Mouse (Mus musculus): ENCODE results near the gene Pm20d1. TPM values are rescaled to one million over a fixed set of nuclear protein-coding genes. Genes with fewer than 3 reads are reported as not detected.

The Pm20d1 gene
- polyA plus RNA-seq, 1 experiment from 2014 or later = 0.34 TPM

DNA sequence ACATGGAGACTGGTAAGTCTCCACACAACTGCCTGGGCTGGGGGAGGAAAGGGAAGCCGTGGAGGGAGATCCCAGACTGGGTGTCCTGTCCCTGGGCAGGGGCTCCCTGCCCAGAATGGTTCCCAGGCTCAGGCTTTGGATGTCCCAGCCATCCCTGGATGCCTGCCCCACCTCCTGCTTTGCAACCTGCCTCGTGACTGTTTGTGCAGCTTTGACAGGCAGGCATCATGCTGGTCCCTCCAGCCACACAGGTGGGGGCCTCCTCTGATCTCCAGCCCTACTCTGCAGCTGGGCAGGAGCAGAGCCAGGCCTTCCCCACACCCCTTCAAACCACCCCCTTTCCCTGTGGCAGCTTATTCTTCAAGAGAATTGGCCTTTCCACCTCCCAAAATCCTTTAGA, 42.1 kb downstream of the Pm20d1 start:
- no peak overlapping the region for H3K27ac ChIP-seq

GRCm38 (mm10) chr1:131842221-131842620, 45.0 kb downstream of the Pm20d1 start:
- Histone ChIP-seq H3K27ac (no peak overlapping the region), H3K4me2 (no peak overlapping the region), H3K4me3 (replicated peaks) (no peak overlapping the region), H3K9me3 (no peaks in the 10 kb centered on the region), H3K9ac (no peak overlapping the region), H3K27me3 (no peaks in the 10 kb centered on the region), H3K36me3 (replicated peaks) (peaks cover 69% of the 10 kb centered on the region), H3K4me1 (no peaks in the 10 kb centered on the region)
- no peak for ATAC-seq (ENCODE audit: low FRiP score)
- 82% methylated on average over 4 of the region's 4 CpGs for WGBS

More for the DNA sequence above, 42.1 kb downstream of the Pm20d1 start:
- no peaks in the 10 kb centered on the region for H3K9me3 ChIP-seq
- no peak overlapping the region for H3K4me3 ChIP-seq (replicated peaks)
- ATAC-seq (ENCODE audit: low FRiP score) = no peak
- H3K4me1 ChIP-seq = no peaks in the 10 kb centered on the region
- no peak overlapping the region for H3K9ac ChIP-seq
- H3K27me3 ChIP-seq = no peaks in the 10 kb centered on the region
- WGBS = 50% methylated on average over 2 of the region's 2 CpGs
- H3K36me3 ChIP-seq (replicated peaks) = peaks cover 48% of the 10 kb centered on the region
- H3K4me2 ChIP-seq = no peak overlapping the region

DNA sequence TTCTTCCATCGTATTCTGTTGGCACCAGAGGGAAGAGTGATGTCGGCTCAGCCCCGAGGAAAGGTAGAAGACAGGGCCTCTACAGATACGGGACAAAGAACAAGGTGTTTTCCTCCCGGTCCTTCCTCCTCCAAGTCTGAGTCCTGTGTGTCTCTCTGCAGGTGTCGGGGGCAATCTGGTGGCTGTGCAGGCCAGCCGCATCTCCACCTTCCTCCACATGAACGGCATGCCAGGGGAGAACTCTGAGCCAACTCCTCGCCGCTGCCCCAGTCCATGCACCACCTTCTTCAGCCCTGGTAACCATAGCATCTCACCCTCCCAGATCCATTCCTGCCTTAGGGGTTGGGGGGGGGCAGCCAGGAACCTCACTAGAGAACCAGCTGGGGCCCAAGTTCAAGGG, 46.6 kb downstream of the Pm20d1 start:
- H3K9me3 ChIP-seq = no peaks in the 10 kb centered on the region
- H3K4me2 ChIP-seq = no peak overlapping the region
- H3K4me1 ChIP-seq = no peaks in the 10 kb centered on the region
- ATAC-seq (ENCODE audit: low FRiP score) = no peak
- WGBS = 97% methylated on average over 10 of the region's 10 CpGs
- H3K9ac ChIP-seq = no peak overlapping the region
- H3K36me3 ChIP-seq (replicated peaks) = peaks cover 72% of the 10 kb centered on the region
- no peak overlapping the region for H3K4me3 ChIP-seq (replicated peaks)
- H3K27me3 ChIP-seq = no peaks in the 10 kb centered on the region
- no peak overlapping the region for H3K27ac ChIP-seq

- WGBS = 61% methylated on average over 8 of the region's 8 CpGs
- no peak overlapping the region for H3K9ac ChIP-seq
- no peaks in the 10 kb centered on the region for H3K9me3 ChIP-seq
- no peak for ATAC-seq (ENCODE audit: low FRiP score)
- no peak overlapping the region for H3K4me3 ChIP-seq (replicated peaks)
- H3K4me2 ChIP-seq = no peak overlapping the region
- H3K36me3 ChIP-seq (replicated peaks) = peaks cover 63% of the 10 kb centered on the region
- no peak overlapping the region for H3K27ac ChIP-seq
- H3K4me1 ChIP-seq = no peaks in the 10 kb centered on the region
- H3K27me3 ChIP-seq = no peaks in the 10 kb centered on the region
These were observed 47.7 kb downstream of the Pm20d1 start for GRCm38 (mm10) chr1:131844883-131845282.

GRCm38 (mm10) chr1:131846255-131846654, 49.1 kb downstream of the Pm20d1 start:
- 78% methylated on average over 5 of the region's 5 CpGs for WGBS
- ATAC-seq (ENCODE audit: low FRiP score) = no peak
- peaks cover 54% of the 10 kb centered on the region for H3K36me3 ChIP-seq (replicated peaks)

GRCm38 (mm10) chr1:131861811-131862210, 64.6 kb downstream of the Pm20d1 start:
- Histone ChIP-seq H3K27ac (no peak overlapping the region), H3K4me1 (no peaks in the 10 kb centered on the region), H3K4me3 (replicated peaks) (no peak overlapping the region), H3K36me3 (replicated peaks) (no peaks in the 10 kb centered on the region), H3K9me3 (no peaks in the 10 kb centered on the region), H3K4me2 (no peak overlapping the region), H3K27me3 (no peaks in the 10 kb centered on the region), H3K9ac (no peak overlapping the region)
- no peak for ATAC-seq (ENCODE audit: low FRiP score)
- WGBS = 86% methylated on average over 4 of the region's 4 CpGs

More at GRCm38 (mm10) chr1:131846255-131846654, 49.1 kb downstream of the Pm20d1 start:
- no peak overlapping the region for H3K9ac ChIP-seq
- no peaks in the 10 kb centered on the region for H3K27me3 ChIP-seq
- no peaks in the 10 kb centered on the region for H3K4me1 ChIP-seq
- H3K27ac ChIP-seq = no peak overlapping the region
- no peaks in the 10 kb centered on the region for H3K9me3 ChIP-seq
- H3K4me2 ChIP-seq = no peak overlapping the region
- no peak overlapping the region for H3K4me3 ChIP-seq (replicated peaks)

GRCm38 (mm10) chr1:131865596-131865995, 68.4 kb downstream of the Pm20d1 start:
- no peaks in the 10 kb centered on the region for H3K36me3 ChIP-seq (replicated peaks)
- peaks cover 5% of the 10 kb centered on the region; the same call in 1 of the 2 replicates for H3K27me3 ChIP-seq
- no peak for ATAC-seq (ENCODE audit: low FRiP score)
- H3K27ac ChIP-seq = no peak overlapping the region
- H3K4me3 ChIP-seq (replicated peaks) = no peak overlapping the region
- no peaks in the 10 kb centered on the region for H3K9me3 ChIP-seq
- H3K9ac ChIP-seq = no peak overlapping the region
- peaks cover 7% of the 10 kb centered on the region; the same call in 1 of the 2 replicates for H3K4me1 ChIP-seq
- WGBS = 82% methylated on average over 5 of the region's 5 CpGs
- H3K4me2 ChIP-seq = no peak overlapping the region

DNA sequence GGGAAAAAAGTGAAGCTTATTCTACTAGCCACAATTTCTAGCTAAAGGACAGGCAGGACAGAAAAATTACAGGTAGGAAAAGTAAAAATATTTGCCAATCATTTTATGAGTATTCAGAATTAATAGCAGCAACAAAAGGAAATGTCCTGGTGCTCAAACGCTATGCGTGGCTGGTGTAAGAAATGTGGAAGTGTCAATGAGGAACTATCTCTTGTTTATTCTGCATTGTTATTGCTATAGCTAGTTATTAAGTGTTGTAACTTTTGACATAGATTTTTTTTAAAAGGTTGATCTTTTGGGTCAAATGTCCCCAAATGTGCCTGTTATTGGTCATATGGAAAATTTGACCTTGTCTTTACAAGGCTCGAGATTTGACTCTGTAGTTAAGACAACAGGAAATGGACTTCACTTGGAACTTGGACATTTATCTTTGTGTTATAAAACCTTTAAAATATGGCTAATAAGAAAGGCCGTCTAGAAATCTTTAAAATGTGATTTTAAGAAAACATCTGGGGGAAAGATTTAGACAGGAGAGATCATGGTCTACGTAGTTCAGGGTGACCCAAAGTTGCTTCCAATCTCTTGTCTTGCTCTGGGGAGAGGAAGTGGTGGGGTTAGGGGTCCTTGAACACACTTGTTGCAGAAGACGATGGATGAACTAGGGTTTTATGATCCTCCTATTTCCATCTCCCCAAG, 69.3 kb downstream of the Pm20d1 start:
- H3K4me3 ChIP-seq (replicated peaks) = peak overlapping the region; percentile 61; the same call in 1 of the 2 replicates
- ATAC-seq (ENCODE audit: low FRiP score) = peak; percentile 49; the same call in 1 of the 2 replicates
- H3K36me3 ChIP-seq (replicated peaks) = no peaks in the 10 kb centered on the region
- peak overlapping the region; percentile 79; the same call in 1 of the 2 replicates for H3K4me2 ChIP-seq
- H3K27me3 ChIP-seq = peaks cover 5% of the 10 kb centered on the region; the same call in 1 of the 2 replicates
- peaks cover 7% of the 10 kb centered on the region; the same call in 1 of the 2 replicates for H3K4me1 ChIP-seq
- no peaks in the 10 kb centered on the region for H3K9me3 ChIP-seq
- H3K27ac ChIP-seq = no peak overlapping the region
- H3K9ac ChIP-seq = no peak overlapping the region
- WGBS = 79% methylated on average over 6 of the region's 6 CpGs

GRCm38 (mm10) chr1:131867093-131867945, 70.1 kb downstream of the Pm20d1 start, which contains the start of gene Rab29:
Rab29 (plus strand) TSS chr1:131867224.
- Histone ChIP-seq H3K4me2 (peak within 1 kb of the TSS; percentile 79), H3K27me3 (peaks cover 5% of the 10 kb centered on the region; the same call in 1 of the 2 replicates), H3K4me1 (peaks cover 7% of the 10 kb centered on the region; the same call in 1 of the 2 replicates), H3K9ac (peak within 1 kb of the TSS; percentile 50), H3K27ac (no peak within 1 kb of the TSS), H3K4me3 (replicated peaks) (peak within 1 kb of the TSS; percentile 61), H3K9me3 (no peaks in the 10 kb centered on the region), H3K36me3 (replicated peaks) (no peaks in the 10 kb centered on the region)
- peak; percentile 96 for ATAC-seq (ENCODE audit: low FRiP score)
- 1% methylated on average over 46 of the region's 46 CpGs for WGBS

- H3K9ac ChIP-seq = peak overlapping the region; percentile 50; the same call in 1 of the 2 replicates
- peak overlapping the region; percentile 61 for H3K4me3 ChIP-seq (replicated peaks)
- peak overlapping the region; percentile 79 for H3K4me2 ChIP-seq
- no peaks in the 10 kb centered on the region for H3K36me3 ChIP-seq (replicated peaks)
- H3K27ac ChIP-seq = no peak overlapping the region
- ATAC-seq (ENCODE audit: low FRiP score) = no peak
- 37% methylated on average over 10 of the region's 10 CpGs for WGBS
- peaks cover 7% of the 10 kb centered on the region; the same call in 1 of the 2 replicates for H3K4me1 ChIP-seq
- H3K27me3 ChIP-seq = peaks cover 5% of the 10 kb centered on the region; the same call in 1 of the 2 replicates
- H3K9me3 ChIP-seq = no peaks in the 10 kb centered on the region
These were observed 70.7 kb downstream of the Pm20d1 start for GRCm38 (mm10) chr1:131867946-131868290.

DNA sequence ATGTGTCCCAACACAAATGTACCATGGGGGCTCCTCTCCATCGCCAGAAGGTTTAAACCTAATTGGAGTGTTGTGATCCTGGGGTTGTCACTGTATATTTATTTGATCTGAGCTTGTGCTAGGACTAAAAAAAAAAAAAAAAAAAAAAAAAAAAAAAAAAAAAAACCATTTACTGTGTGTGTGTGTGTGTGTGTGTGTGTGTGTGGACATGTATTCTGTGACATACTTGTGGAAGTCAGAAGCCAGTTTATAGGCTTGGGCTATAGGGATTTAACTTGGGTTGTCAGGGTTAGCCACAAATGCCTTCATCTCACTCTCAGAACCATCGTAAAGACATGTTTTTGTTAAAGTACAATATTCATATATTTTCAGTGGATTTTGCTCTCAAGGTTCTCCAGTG, 72.4 kb downstream of the Pm20d1 start:
- no peak for ATAC-seq (ENCODE audit: low FRiP score)
- Histone ChIP-seq H3K4me2 (no peak overlapping the region), H3K9me3 (no peaks in the 10 kb centered on the region), H3K36me3 (replicated peaks) (no peaks in the 10 kb centered on the region), H3K4me1 (peaks cover 7% of the 10 kb centered on the region; the same call in 1 of the 2 replicates), H3K27ac (no peak overlapping the region), H3K4me3 (replicated peaks) (no peak overlapping the region), H3K9ac (no peak overlapping the region), H3K27me3 (peaks cover 5% of the 10 kb centered on the region; the same call in 1 of the 2 replicates)
- 94% methylated on average over 2 of the region's 2 CpGs for WGBS

All from forebrain, embryonic 12.5 days (tissue).